Mouse (Mus musculus) lung, postnatal 36 days (tissue): ENCODE measurements around the gene Nsun4.

Experiments used
- DNase-seq: peaks from one replicate; pipeline ENCODE4 v3.0.0; 2022; ENCODE audit warnings: mixed read lengths

Gene Nsun4

DNA sequence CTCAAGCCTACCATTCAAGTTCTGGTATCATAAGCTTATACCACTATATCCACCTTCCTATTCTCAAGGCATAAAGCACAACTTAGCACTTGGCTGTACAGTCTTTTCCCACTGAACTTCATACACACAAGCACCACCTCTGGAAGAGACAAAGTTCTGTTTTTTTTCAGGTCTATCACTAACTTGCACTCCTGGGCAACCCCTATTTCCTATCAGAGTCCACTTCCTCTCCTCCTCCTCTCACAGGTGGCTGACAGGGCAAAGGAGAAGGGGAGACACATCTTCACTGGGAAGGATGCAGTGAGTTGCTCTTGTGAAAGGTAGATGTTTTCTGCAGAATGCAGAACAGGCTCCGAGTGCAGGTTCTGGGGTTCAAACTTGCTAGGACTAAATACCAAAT, 6.0 kb downstream of the Nsun4 start:
- DNase-seq, result no peak

DNA sequence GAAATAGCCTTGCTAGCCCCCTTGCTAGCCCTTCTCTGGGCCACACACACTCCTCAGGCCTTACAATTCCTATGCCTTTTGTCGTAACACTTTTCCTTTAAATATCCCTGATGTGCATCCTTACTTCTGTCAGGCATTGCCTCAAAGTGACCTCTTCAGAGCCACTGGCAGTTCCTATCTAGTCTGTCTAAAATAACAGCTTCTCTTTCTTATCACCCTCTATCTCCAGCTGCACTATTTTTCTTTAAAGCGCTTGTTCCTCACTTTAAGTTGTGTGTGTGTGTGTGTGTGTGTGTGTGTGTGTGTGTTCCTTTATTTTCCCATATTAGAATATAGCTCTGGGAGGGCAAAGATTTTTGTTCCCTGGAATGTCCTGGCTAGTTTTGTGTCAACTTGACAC, 7.1 kb downstream of the Nsun4 start:
- no peak for DNase-seq

DNA sequence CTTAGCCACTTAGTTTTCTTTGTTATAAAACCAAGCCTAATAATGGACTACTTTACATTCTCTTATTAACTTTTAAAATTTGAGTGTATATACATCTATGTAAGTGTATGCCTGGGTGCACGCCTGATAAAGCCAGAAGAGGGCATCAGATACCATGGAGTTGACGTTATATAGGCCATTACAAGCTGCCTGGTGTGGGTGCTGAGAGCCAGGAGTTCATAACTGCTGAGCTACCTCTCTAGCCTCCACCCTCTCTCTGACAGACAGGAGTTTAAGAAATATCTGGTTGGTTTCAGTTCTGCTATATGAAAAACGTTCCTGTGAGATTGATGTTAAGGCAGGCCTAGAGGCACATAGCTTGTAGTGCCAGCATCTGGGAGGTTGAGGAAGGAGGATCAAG, 11.5 kb downstream of the Nsun4 start:
- DNase-seq, result peak; percentile 35

DNA sequence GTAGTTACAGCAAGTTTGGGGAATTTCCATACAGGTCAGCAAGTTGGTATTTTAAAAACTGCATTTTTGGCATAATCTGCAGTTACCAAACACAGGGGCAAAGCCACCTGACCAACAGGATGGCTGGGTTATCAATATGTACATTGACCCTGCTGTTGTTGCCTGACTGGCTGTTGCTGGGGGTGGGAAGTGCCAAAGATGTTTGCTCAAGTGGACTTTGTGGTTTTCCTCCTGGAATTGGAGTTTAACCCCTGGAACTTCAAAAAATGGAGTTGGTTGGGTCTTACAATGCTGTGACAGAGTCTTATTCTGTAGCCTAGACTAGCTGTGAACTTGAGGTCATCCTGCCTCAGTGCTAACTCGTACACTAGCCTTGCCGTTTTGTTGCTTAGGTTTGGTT, 13.2 kb downstream of the Nsun4 start:
- no peak for DNase-seq

DNA sequence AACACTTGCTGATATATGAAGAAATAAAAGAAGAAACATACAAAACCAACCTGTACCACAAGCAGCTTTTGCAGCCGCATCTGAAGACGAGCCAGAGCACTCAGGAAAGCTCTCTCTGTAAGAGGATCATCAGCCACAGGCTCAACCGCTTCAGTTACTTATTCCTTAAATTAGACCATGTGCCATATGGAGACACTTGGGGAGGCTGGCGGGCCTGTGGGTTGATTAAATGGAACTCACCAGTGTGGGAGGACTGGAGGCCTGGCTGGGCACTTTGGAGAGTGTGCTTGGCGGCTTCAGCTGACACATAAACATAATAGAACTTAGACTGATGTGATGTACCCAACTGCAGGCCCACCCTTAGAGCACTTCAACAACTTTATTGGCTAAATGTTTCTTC, 20.3 kb downstream of the Nsun4 start:
- no peak for DNase-seq

DNA sequence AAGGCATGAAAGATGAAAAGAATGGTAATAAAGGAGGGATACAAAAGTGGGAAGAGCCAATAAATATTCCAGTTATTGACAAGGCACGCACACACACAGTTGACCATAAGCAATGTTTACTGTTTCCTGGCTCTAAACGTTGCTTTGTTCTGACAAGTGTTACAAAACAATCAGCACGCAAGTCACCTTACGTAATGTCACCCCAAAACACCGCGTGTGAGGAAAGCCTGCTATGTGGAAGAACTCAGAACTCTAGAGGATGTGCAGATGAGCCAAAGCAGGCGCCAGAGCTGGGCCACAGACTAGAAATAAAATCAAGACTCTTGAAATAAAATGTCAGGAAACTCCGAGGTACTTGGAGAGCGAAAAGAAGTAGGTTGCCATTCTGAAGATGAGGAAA, 20.8 kb downstream of the Nsun4 start:
- DNase-seq, result no peak

DNA sequence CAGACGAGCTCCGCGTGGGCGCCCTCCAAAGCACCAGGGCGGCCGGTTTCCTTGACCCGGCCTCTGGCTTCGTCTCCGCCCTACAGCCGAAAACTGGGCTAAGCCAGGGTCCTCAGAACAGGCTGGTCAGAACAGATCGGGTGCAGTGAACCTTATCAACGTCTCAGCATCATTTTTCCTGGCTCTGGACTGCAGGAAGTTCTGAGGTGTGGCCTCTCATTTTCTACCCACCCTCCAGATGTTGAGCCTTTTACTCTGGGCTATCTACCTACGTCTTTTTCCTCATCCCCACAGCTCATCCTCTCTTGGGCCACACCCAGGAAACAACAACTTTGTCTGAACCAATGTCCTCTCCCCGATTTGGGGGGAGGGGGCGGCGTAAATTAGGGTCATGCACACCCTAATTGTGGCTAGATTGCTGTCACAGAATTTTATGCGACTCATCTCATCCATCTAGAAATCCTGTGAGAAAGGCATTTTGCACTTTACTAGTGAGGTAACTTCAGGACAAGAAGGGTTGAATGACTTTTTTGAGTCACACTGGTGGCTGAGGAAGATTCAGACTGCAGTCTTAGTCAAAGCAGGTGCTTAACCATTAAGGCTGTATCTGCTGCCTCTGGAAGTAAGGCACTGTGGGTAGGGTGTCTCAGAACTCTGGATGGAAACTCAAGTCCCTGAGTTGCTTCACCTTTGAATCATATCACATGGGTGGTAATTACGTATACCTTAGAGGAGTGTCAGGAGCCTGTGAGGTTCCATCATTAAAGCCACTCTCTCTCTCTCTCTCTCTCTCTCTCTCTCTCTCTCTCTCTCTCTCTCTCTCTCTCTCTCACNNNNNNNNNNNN, 35.6 kb downstream of the Nsun4 start, which contains the start of gene Faah:
Gene Faah, minus strand, starts transcription at position 25 of the 845 bp plus-strand sequence.
- no peak for DNase-seq

DNA sequence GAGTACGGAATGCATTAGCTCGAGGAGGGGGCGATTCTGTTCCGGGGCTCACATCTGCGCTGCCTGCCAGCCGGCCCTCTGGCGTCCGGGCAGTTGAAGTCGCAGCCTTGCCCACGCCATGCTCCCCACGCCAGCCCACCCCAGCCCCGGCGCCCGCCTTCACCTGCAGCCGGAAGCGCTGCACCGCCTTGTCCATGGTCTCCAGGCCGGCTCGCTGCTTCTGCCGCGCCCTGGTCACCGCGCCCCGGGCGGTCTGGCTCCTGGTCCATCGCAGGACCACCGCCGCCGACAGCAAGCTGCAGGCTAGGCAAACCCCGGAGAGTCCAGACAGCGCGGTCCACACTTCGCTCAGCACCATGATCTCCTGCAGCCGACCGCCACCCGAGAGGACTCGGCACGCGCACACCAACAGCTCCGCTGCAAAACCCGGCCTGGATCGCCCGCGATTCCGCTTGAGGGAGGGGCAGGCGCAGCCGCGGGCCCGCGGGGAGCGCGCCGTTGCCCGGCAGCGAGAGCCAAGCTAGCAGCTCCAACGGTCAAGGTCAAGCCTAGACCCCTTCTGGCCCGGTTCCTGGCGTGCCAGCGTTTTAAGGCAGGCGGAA, 36.3 kb downstream of the Nsun4 start:
- DNase-seq, result peak; percentile 75

DNA sequence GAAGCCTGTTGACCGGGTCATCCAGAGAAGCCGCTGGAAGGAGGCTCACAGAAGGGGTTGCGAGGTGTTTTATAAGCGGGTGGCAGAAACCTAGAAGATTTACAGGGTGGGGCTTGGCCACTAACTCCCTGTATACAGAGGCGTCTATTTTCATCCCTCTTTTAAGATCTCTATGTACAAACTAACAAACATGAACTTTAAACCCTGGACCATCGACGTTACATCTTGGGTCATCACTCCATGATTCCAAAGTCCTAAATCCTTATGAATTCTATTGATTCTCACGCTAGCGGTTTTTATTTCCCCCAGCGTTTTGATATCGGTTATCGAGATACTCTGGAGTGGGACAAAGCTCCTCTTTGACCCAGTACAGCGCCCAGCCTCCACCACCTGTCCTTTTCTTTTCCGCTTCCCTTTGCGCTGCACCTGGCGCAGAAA, 36.8 kb downstream of the Nsun4 start:
- no peak for DNase-seq

DNA sequence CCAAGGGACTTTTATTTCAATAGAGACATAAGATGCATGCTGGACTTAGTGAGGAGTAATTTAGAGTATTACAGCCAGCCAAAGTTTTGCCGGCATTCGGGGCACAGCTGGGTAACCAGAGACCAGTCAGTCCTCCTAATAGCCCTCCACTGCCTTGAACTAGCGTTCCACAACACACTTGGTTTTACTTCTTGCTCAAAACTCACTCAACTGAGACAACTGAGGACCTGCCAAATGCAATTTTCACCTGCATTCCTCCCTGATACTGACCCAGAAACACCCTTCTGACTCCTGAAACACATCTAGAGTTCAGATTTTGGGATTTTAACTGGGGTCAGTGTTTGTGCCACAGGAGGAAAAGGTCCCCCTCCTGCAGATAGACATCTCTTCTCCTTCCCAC, 37.3 kb downstream of the Nsun4 start:
- DNase-seq, result no peak

DNA sequence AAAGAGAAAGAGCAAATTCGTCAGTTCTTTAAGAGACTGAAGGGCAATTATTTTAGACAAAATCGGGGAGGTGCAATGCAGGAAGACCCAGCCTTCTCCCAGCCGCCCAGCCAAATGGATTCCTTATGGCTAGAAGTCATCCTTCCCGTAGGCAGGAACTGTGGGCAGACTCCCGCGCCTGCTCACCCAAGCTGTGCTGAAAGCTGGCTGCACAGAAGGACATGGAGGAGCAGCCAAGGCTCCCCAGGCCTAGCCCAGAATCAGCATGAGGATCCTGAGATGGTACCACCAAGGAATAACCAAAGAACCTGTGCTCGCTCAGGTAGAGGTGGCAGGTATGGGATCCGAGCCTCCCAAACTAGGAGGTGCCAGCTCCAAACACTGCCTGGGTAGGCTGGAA, 37.7 kb downstream of the Nsun4 start:
- DNase-seq, result no peak

DNA sequence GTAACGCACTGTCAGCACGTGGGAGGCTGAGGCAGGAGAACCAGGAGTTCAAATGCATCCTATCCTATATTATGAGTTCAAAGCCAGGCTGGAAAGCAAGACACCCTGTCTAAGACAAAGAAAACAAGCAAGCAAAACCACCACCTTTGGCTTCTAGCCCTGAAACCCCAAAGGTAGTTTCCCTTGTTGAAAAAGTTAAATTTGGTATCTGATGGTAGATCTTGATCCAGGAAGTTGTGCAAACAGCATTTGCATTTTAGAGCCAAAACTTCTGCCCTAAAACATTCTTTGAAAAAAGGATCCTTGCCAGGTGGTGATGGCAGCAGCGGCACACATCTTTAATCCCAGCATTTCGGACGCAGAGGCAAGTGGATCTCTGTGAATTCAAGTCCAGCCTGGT, 38.2 kb downstream of the Nsun4 start:
- no peak for DNase-seq

DNA sequence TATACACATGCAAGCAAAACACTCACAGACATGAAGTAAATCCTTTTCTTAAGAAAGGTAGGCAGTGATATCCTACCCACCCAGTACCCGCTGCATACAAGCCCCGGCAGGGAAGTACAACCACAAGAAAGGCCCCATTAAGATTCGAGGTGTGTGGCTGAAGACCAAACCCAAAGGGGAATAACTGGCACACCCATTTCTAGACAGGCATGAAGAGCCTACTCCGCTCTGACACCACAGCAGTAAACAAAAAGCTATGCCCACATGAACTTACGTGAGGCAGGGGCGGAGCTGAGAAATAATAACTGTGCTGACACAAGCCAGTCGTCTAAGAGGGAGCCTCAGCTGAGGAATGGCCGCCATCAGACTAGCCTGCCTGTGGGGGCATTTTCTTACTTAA, 43.5 kb downstream of the Nsun4 start:
- no peak for DNase-seq

DNA sequence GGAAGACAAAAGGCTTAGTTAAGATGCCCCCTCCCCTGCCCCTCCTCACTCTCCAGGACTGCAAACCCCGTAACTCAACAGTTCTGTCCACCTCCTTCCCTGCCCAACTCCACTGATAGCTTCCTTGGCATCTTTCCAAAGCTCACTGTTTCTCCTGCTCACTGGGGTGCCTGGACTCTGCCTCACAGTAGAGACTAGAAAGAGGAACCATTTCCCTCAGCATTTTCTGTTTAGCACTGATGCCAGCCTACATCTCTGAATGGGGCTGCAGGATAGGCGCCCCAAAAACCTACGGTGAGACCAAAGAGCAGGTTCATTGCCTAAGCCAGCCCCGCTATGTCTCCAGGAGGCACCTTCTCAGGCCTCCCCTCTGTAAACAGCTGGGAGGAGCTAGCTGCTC, 52.5 kb downstream of the Nsun4 start:
- no peak for DNase-seq

DNA sequence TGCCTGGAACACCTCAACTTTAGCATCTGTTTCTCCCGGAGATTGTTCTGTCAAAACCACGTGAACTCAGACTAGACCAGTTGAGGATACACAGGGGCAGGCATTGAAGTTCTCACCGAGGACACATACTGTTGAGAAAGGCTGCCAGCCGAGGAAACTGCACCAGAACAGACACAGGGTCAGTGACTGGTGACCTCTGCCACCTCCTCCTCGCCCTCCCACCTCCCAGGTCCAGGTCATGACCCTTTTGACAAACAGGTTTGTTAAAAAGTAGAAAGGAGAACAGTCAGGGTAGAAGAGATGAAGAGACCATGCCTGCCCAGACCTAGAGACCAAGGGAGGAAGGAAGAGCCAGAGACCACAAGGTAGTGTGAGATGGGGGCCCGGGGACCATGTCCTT, 53.0 kb downstream of the Nsun4 start:
- no peak for DNase-seq

DNA sequence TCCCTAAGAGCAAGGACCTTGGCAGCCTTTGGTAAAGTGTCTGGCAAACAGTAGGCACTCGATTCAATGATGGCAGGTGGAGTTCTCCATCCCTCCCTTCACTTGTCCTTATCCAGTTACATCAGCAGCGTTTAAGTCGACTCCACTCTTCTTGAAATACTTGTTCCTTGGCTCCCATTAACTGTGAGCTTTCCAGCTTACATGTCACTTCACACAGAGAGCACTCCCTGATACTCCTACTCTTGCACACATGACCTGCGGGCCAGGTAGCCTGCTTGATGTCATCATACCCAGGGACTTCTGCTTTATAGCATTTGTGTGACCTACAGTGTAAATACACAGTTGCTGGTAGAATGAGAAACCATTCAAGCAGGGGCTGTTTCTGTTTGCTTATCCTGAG, 56.9 kb downstream of the Nsun4 start:
- peak; percentile 51 for DNase-seq

DNA sequence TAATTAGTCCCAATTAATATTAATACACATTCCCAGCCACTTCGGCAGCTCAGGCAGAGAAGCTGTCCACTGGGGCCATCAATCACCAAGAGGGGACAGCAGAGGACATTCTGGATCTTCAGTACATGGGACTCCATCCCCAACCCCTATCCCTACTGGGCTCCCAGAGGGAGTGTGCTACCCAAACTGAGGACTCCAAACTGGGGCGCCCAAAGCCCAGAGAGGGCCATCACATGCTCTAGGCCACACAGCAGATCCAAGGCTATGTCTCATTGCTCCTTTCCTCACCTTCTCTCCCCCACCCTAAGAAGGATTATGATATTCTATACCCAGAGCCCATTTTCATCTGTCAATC, 58.3 kb downstream of the Nsun4 start:
- no peak for DNase-seq

DNA sequence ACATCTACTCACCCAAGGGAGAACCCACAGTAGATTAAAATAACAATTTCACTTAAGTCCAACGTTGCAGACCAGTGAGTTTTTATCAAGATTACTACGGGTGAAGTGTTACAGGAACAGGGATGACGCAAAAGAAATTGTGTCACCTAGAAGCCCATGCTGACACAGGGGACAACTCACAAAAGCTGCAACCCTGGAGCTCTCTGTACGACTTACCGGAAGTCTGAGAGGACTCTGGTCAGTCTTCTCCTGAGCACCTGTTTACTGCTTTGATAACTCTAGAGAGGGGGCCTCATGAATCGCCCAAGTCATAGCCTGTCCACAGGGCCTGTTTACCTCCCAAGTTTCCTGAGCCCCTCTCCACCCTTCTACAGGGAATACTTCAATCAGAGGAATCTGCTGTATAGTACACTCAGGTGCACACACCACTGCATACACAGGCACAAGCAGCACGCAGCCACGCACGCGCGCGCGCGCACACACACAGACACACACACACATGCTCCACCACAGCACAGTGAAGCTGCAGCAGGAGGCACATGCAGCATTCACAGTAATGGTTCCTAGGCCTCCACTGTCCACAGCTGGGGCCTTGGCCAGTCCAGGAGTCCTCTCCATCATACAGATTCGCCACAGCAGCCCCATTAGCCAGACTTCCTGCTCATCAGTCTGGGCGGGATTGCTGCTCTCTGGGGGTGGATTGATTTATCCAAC, 58.9 kb downstream of the Nsun4 start:
- DNase-seq, result no peak

DNA sequence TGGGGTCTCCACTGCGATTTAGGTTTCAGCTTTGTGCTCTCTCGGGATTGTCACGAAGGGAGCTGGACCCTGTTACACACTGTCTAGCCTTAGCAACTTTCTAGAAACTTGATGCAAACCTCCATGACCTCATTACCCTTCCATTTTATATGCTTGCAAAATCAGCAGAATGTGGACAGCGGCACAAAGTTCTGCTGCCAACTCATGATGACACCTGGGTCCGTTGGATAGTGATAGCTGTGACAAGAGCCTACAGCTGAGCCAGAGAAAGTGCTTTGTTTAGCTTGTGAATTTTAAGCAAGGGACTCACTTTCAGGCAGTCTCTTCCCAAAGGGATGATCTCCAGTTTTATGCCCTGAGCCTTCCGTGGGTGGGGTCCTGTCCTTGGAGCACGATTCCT, 64.3 kb downstream of the Nsun4 start:
- DNase-seq, result no peak

DNA sequence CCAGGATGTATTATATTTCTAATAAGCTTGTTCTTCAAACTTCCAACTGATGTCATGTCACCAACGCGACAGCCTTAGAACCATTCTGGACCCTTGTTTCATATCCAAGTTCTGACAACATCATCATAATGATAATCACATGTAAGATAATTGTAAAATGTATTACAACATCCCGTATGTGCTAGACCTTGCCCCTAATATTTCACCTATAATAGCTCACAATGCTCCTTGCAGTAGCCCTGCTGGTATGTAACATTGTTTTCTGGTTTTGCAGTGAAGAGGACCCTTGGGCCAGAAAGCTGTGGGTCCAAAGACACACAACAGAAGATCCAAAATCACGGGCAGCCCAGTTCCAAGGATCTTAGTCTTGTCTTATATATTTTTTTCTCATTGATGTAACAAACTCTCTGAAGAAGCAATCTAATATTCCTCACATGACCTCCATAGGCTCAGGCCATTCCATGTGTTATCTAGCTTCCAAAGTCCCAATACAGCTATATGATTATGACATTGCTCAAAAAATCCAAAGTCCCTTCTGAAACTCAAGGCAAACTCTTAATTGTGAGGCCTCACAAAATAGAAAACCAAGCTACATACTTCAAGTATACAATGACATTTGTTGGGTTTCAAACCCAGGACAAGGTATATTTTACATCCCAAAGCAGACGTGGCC, 65.7 kb downstream of the Nsun4 start:
- DNase-seq, result no peak

DNA sequence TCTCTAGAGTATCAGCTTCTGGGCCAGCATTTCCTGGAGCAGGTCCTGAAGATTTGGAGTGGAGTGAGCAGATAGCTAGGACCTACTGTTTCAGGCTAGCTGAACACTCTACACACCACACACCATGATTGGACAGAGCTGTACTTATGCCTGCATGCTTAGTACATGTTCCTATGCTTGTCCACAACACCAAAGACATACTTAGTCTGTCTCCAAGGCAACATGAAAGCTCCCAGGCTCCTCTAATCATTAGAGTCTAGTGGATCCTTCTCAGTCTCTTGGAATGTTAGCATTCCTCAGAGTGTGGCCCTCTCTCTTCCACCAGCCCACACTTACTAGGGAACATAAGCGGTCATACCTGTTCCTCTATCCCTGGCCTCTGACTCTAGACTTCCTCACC, 66.2 kb downstream of the Nsun4 start:
- no peak for DNase-seq

DNA sequence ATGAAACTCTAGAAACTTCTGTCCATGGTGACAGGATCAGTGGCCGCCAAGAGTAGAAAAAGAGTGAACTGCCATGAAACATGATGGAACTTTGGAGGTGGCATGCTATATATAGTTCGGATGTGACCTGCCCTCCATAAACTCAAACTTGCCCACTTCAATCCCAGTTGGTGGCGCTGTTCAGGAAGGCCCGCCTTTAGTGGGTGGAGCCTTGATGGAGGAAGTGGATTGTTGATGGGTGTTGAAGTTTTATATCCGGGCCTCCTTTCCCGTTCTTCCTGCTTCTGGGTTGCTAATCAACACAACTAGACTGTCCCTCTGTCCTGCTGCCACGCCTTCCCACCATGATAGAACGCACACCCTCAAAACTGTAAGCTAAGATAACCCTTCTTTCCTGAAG, 68.7 kb downstream of the Nsun4 start:
- peak; percentile 44 for DNase-seq

DNA sequence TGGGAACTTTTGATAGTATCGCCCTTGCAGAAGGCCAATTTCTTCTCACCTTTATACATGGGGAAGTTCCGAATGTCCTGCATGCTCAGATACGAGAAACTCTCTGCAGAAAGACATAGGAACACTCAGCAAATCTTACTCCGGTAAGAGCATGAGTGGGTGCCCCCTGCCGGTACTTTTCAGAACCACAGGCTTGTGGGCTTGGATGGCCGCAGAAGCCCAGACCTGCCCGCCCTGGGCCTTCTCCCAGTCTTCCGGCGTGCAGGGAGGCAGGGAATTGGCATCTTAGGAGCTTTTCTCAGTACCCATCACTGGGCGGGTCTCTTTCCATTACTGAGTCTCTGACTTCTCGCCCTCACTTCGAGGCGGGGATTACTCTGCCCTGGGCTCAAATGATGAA, 69.6 kb downstream of the Nsun4 start:
- DNase-seq, result peak; percentile 92
